Mouse (Mus musculus) intestine, embryonic 14.5 days (tissue): Measurements from ENCODE around the gene Specc1. TPM values are rescaled to one million over a fixed set of nuclear protein-coding genes. Genes with fewer than 3 reads are reported as not detected.

Experiments used
- ATAC-seq: fragments of 200-750 bp; cut with Nextera tagmentation; replicated peaks from 2 replicates; pipeline ENCODE4 v1.8.0; 2017; ENCODE audit warnings: low read depth, moderate number of reproducible peaks, moderate TSS enrichment, moderate library complexity; ENCODE audit not compliant: low FRiP score, low TSS enrichment
- DNase-seq: peaks from one replicate; pipeline ENCODE4 v3.0.0-alpha.2; 2018; ENCODE audit warnings: low spot score
- H3K27ac ChIP-seq: fragments of 300-500 bp; sonication (generic); 2 replicates; pipeline ENCODE4 v1.5.1; 2014; ENCODE audit warnings: low read depth, mild to moderate bottlenecking, control low read depth
- H3K27me3 ChIP-seq: fragments of 300-500 bp; sonication (generic); replicated peaks from 2 replicates; pipeline ENCODE4 v1.6.1; 2014; ENCODE audit warnings: low read length, control low read depth; ENCODE audit not compliant: control insufficient read depth, insufficient read depth
- H3K36me3 ChIP-seq: fragments of 300-500 bp; sonication (generic); 2 replicates; pipeline ENCODE4 v1.6.1; 2014; ENCODE audit warnings: low read length, control low read depth; ENCODE audit not compliant: control insufficient read depth, insufficient read depth
- H3K4me1 ChIP-seq: fragments of 300-500 bp; sonication (generic); replicated peaks from 2 replicates; pipeline ENCODE4 v1.6.1; 2014; ENCODE audit warnings: low read length, control low read depth, mixed read lengths; ENCODE audit not compliant: control insufficient read depth, insufficient read depth
- H3K4me2 ChIP-seq: fragments of 300-500 bp; sonication (generic); 2 replicates; pipeline ENCODE4 v1.6.1; 2014; ENCODE audit warnings: low read length
- H3K4me3 ChIP-seq: fragments of 300-500 bp; sonication (generic); 2 replicates; pipeline ENCODE4 v1.5.1; 2014; ENCODE audit warnings: low read depth, low read length, control low read depth, mixed read lengths
- H3K9ac ChIP-seq: fragments of 300-500 bp; sonication (generic); 2 replicates; pipeline ENCODE4 v1.6.1; 2014; ENCODE audit warnings: mild to moderate bottlenecking, low read length
- H3K9me3 ChIP-seq: fragments of 300-500 bp; sonication (generic); 2 replicates; pipeline ENCODE4 v1.6.1; 2016; ENCODE audit warnings: low read length, control low read depth; ENCODE audit not compliant: control insufficient read depth
- WGBS: fragments of 180-500 bp; shearing (Covaris S2); extraction: QIAGEN DNeasy Blood & Tissue Kit; methylation state at CpG from one replicate; pipeline ENCODE4 v1.1.7; 2014; 5-methylcytosine and 5-hydroxymethylcytosine counted together
- polyA plus RNA-seq: library from polyadenylated mRNA; unstranded; fragments of >200 nt; fragmentation: Nextera tagmentation; extraction: Ambion mirVana; gene quantifications from 2 replicates; pipeline ENCODE4 v1.2.1, GENCODE M21; 2014

Gene Specc1
- polyA plus RNA-seq, 1 experiment from 2014 or later = 10.5 TPM

DNA sequence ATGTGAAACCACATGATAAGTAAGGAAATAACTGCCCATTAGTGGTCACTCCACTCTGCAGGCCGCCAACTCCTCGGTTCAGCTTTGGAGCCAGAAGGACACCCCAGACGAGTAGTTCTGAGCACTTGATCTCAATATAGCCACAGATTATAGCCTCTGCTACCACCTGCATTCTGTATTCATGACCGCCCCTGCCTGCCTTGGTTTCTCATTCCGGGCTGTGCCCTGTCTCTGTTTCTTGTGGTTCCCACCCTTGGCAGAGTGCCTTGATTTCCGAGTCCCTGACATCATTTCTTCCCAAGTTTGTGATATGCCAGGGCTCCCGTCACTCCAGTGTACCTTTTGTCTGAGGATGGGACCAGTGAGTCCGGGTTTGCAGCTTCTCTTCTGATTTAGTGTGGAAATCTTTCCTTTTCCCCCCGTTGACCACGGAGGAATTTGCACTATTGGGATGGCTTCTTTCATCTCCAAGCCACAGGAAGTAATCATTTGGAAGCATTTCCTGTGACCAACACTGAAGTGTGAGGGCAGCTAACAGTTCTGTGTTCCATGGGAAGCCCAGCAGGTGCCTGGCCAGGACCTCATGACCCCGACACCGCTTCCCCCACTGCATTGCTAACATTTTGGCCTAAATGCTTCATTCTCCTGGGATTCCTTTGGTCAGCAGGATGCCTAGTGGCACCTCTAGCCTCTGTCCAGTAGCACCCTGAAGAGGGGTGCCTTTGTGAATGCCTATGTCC lies 67.1 kb downstream of the Specc1 start:
- no peaks in the 10 kb centered on the region for H3K9me3 ChIP-seq
- H3K4me1 ChIP-seq = peaks cover 8% of the 10 kb centered on the region; the same call in 1 of the 2 replicates
- H3K27ac ChIP-seq = peak overlapping the region; percentile 23; the same call in 1 of the 2 replicates
- no peak overlapping the region for H3K9ac ChIP-seq
- no peak for DNase-seq
- H3K36me3 ChIP-seq = no peaks in the 10 kb centered on the region
- H3K4me3 ChIP-seq = no peak overlapping the region
- 82% methylated on average over 12 of the region's 12 CpGs for WGBS
- H3K4me2 ChIP-seq = no peak overlapping the region
- no peak for ATAC-seq
- H3K27me3 ChIP-seq = no peaks in the 10 kb centered on the region

DNA sequence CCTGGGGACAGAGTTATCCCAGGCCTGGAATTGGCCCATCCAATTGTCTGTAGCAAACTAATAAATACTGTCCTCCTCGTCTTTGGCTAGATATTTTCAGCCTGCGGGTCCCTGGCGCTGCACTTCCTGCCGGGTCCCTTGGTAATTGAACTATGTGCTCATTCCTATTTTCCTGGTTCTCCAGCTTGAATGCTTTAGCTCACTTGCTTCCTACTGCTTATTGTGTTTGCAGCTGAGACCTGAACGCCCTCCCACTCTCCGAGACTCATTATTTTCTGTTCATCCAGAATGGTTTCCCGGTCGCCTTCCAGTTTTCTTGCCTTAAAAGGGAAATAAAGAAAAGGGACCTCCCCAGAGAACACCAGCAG lies 67.7 kb downstream of the Specc1 start:
- ATAC-seq = no peak

DNA sequence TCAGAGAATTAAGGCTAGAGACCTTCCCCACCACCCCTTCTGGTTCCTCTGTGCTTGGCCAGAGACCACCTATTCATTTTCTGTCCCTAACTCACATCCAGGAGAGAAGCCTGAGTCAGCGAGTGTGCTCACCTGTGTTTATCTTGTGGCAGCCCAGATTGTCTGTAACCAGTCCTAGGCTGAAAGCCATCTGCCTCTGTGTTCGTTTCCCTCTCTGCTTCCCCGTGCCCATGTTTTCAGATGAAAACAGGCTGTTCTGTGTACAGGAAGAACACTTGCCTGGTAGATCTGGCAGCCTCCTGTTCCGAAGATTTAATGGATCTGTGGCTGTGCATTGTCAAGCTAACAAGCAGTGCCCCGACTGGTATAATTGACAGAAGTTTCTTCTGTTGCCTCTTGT lies 68.4 kb downstream of the Specc1 start:
- ATAC-seq (no peak), DNase-seq (no peak)
- 27% methylated on average over 5 of the region's 5 CpGs for WGBS
- no peak overlapping the region for H3K4me2 ChIP-seq
- H3K4me1 ChIP-seq = peaks cover 8% of the 10 kb centered on the region; the same call in 1 of the 2 replicates
- no peak overlapping the region for H3K9ac ChIP-seq
- H3K27me3 ChIP-seq = no peaks in the 10 kb centered on the region
- no peaks in the 10 kb centered on the region for H3K9me3 ChIP-seq
- H3K27ac ChIP-seq = no peak overlapping the region
- H3K36me3 ChIP-seq = no peaks in the 10 kb centered on the region
- no peak overlapping the region for H3K4me3 ChIP-seq

More for the DNA sequence above, 67.7 kb downstream of the Specc1 start:
- Histone ChIP-seq H3K27me3 (no peaks in the 10 kb centered on the region), H3K36me3 (no peaks in the 10 kb centered on the region), H3K9me3 (no peaks in the 10 kb centered on the region), H3K9ac (no peak overlapping the region), H3K4me3 (no peak overlapping the region), H3K4me1 (peaks cover 8% of the 10 kb centered on the region; the same call in 1 of the 2 replicates), H3K27ac (peak overlapping the region; percentile 23; the same call in 1 of the 2 replicates), H3K4me2 (no peak overlapping the region)
- WGBS = 52% methylated on average over 8 of the region's 8 CpGs
- no peak for DNase-seq

DNA sequence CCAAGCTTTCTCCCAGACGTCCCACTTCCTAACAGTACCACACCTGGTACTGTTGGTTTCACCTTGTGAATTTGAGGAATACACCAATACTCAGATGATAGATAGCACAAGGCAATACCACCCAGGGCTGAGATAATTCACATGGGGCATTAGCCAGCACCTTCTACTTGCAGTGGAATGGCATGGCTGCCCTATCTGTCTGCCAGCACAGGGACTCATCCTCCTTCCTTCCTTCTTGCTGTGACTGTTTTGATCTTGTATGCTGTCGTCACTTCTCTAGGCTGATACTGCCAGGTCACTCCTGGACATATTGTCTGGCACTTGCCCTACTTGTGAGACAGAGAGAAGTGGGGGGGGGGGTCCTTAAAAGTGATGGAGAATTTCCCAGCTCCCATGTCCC lies 69.2 kb downstream of the Specc1 start:
- no peak for ATAC-seq
- 94% methylated on average over 2 of the region's 2 CpGs for WGBS
- H3K4me3 ChIP-seq = no peak overlapping the region

DNA sequence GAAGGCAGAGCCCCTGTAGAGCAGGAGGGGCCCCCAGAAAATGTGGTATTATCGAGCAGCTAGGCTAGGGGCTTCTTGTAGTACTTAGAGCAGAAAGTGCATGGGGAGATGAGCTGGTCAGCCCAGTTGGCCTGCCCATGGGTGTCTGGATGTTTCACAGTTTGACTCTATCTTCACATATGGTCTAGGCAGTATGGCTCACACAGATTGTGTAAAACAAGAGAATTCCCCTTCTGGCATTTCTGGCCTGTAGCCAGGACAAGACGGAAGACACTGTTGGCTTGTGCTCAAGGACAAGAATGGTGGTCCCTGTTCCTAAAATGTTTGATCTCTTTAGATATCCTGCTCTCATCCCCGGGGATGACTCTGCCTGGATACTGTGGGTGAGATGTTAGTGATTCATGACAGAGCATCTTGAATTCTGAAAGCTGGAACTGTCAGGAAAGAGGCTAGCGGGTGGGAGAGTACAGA lies 69.8 kb downstream of the Specc1 start:
- no peak for DNase-seq
- H3K9me3 ChIP-seq = no peaks in the 10 kb centered on the region
- no peak overlapping the region for H3K4me3 ChIP-seq
- H3K9ac ChIP-seq = no peak overlapping the region
- no peak overlapping the region for H3K27ac ChIP-seq
- no peak for ATAC-seq
- H3K36me3 ChIP-seq = no peaks in the 10 kb centered on the region
- no peaks in the 10 kb centered on the region for H3K27me3 ChIP-seq
- WGBS = 52% methylated on average over 4 of the region's 4 CpGs
- peaks cover 8% of the 10 kb centered on the region; the same call in 1 of the 2 replicates for H3K4me1 ChIP-seq
- no peak overlapping the region for H3K4me2 ChIP-seq

More for the DNA sequence above, 69.2 kb downstream of the Specc1 start:
- H3K27me3 ChIP-seq = no peaks in the 10 kb centered on the region
- peaks cover 8% of the 10 kb centered on the region; the same call in 1 of the 2 replicates for H3K4me1 ChIP-seq
- H3K27ac ChIP-seq = no peak overlapping the region
- no peak overlapping the region for H3K4me2 ChIP-seq
- no peaks in the 10 kb centered on the region for H3K36me3 ChIP-seq
- no peak for DNase-seq
- no peaks in the 10 kb centered on the region for H3K9me3 ChIP-seq
- no peak overlapping the region for H3K9ac ChIP-seq

DNA sequence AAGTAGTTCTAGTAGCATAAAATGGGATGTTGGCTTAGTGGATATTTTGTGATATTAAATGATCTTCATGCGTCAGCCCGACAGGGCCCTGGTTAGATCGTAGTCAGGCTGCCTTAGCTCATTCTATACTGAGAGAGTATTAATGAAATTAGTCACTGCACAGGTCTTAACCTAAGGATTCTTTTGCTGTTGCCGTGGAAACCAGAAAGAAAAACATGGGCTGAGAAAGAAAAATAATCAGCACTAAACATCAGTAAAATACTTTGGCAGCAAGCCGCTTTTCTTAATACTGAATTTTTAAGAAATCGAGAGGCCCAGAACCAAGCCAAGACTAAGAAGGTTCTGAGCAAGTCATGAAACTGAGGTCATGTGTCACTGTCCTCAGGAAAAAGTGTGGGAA lies 70.7 kb downstream of the Specc1 start:
- WGBS = 84% methylated on average over 6 of the region's 6 CpGs
- no peak for ATAC-seq
- no peak overlapping the region for H3K9ac ChIP-seq
- no peaks in the 10 kb centered on the region for H3K9me3 ChIP-seq
- no peaks in the 10 kb centered on the region for H3K36me3 ChIP-seq
- no peak overlapping the region for H3K4me3 ChIP-seq
- no peak for DNase-seq
- H3K4me1 ChIP-seq = peaks cover 8% of the 10 kb centered on the region; the same call in 1 of the 2 replicates
- no peaks in the 10 kb centered on the region for H3K27me3 ChIP-seq
- H3K27ac ChIP-seq = no peak overlapping the region
- no peak overlapping the region for H3K4me2 ChIP-seq

DNA sequence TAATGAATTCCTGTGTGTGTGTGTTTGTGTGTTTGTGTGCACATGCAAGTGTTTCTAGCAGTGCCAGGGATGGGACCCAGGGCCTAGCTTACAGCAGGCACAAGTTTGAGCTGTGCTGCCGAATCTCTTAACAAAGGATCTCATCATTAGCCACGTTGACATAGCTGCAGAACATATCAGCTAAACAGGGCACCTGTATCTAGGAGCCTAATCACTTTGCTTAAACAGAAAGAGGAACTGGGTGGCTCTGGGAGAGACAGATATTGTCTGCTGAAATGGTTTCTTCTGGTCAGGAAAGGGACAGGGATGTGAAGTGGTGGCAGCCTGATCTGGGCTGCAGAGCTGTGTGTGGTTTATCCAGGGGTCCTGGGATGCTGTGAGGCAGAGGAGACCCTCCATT lies 71.1 kb downstream of the Specc1 start:
- Histone ChIP-seq H3K27me3 (no peaks in the 10 kb centered on the region), H3K4me1 (peaks cover 8% of the 10 kb centered on the region; the same call in 1 of the 2 replicates), H3K9me3 (no peaks in the 10 kb centered on the region), H3K36me3 (no peaks in the 10 kb centered on the region), H3K4me3 (no peak overlapping the region), H3K27ac (no peak overlapping the region), H3K9ac (no peak overlapping the region), H3K4me2 (no peak overlapping the region)
- DNase-seq (no peak), ATAC-seq (no peak)
- 64% methylated on average over 2 of the region's 2 CpGs for WGBS

DNA sequence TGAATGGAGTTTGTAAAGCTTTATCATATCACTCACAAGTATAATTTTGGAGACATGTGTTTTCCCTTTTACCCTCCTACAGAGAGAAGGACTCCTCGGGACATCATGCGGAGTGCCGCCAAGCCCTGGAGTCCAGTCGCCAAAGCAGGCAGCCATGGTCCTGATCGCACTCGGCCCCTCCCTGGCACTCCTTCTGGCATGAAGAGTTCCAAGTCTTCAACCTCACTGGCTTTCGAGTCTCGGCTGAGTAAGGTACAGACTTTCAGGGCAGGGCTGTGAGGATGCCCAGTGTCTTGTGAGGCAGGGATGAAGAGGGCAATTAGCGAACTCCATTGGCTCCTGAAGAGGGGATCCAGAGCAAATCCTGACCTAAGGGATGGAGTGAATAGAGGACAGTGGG lies 72.6 kb downstream of the Specc1 start:
- ATAC-seq (no peak), DNase-seq (no peak)
- Histone ChIP-seq H3K4me2 (no peak overlapping the region), H3K36me3 (no peaks in the 10 kb centered on the region), H3K4me1 (peaks cover 3% of the 10 kb centered on the region; the same call in 1 of the 2 replicates), H3K27me3 (no peaks in the 10 kb centered on the region), H3K4me3 (no peak overlapping the region), H3K9me3 (no peaks in the 10 kb centered on the region), H3K27ac (no peak overlapping the region), H3K9ac (no peak overlapping the region)
- WGBS = 84% methylated on average over 9 of the region's 9 CpGs

DNA sequence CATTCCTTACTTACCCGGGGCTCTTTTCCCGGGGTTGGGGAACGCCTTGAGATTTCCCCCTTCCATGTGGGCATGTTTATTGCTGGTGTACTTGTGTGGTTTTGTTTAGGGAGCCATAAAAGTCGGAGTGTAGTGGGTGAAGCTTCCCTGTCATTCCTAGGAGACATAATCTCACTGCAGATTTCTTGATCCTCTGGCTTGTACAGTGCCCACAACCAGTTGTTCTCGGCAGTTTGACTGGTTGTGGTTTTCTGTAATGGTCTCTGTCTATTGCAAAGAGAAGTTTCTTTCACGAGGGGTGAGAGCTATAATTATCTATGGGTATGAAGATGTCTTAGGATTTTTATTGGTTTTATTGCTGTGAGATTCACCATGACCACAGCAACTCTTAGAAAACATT lies 78.0 kb downstream of the Specc1 start:
- no peak overlapping the region for H3K27ac ChIP-seq
- no peak overlapping the region for H3K9ac ChIP-seq
- H3K9me3 ChIP-seq = no peaks in the 10 kb centered on the region
- H3K27me3 ChIP-seq = no peaks in the 10 kb centered on the region
- no peak overlapping the region for H3K4me2 ChIP-seq
- WGBS = 55% methylated on average over 6 of the region's 6 CpGs
- no peaks in the 10 kb centered on the region for H3K4me1 ChIP-seq
- H3K4me3 ChIP-seq = no peak overlapping the region
- ATAC-seq = no peak
- H3K36me3 ChIP-seq = no peaks in the 10 kb centered on the region
- DNase-seq = no peak
